ENCODE assay signal across 25 mouse cellular contexts in genomic region chr11:83922600-83922999, GRCm38 (mm10). TPM values are rescaled to one million over a fixed set of nuclear protein-coding genes. Genes with fewer than 3 reads are reported as not detected.
DNase-seq lines count a peak whose midpoint lies in the region; ATAC-seq and TF ChIP-seq lines count a peak whose summit lies in the region.
"Had no signal": no experiment of that assay in that cellular context is flagged by ENCODE, and none has a peak within 500 bp of the region (broad histone marks: within the 10 kb centered on the region; RNA-seq: fewer than 3 reads in every experiment).

No protein-coding gene starts in this region.

- H3K79me2 ChIP-seq in heart, adult 2 months (replicated peaks; ENCODE audit: control insufficient read depth, insufficient read depth, low read length): no peaks in the 10 kb centered on the region

- H3K4me2 ChIP-seq in liver, postnatal 0 days (ENCODE audit: low read depth, low read length): no peak overlapping the region
- no peak overlapping the region for H3K4me2 ChIP-seq in liver, embryonic 12.5 days
- no peak overlapping the region for H3K4me2 ChIP-seq in intestine, embryonic 15.5 days (replicated peaks)
- no peak overlapping the region for H3K4me2 ChIP-seq in stomach, postnatal 0 days (replicated peaks; ENCODE audit: low read depth)
- H3K4me2 ChIP-seq: embryonic facial prominence, embryonic 15.5 days; hindbrain, embryonic 12.5 days had no signal

- no peak overlapping the region for H3K9ac ChIP-seq in liver, postnatal 0 days (replicated peaks)
- H3K9ac ChIP-seq in liver, embryonic 12.5 days: no peak overlapping the region
- H3K9ac ChIP-seq in intestine, embryonic 15.5 days: no peak overlapping the region
- no peak overlapping the region for H3K9ac ChIP-seq in stomach, postnatal 0 days (ENCODE audit: low read length)
- H3K9ac ChIP-seq in heart, adult 2 months (ENCODE audit: low read depth, low read length): no peak overlapping the region
- H3K9ac ChIP-seq: embryonic facial prominence, embryonic 15.5 days; hindbrain, embryonic 12.5 days had no signal

- H3K4me1 ChIP-seq in kidney, adult 2 months (ENCODE audit: control insufficient read depth, insufficient read depth, low read length): no peaks in the 10 kb centered on the region; the same call in 1 of the 2 replicates
- peaks cover 4% of the 10 kb centered on the region; the same call in 1 of the 2 replicates for H3K4me1 ChIP-seq in liver, postnatal 0 days (ENCODE audit: insufficient read depth)
- H3K4me1 ChIP-seq in liver, embryonic 12.5 days: no peaks in the 10 kb centered on the region
- no peaks in the 10 kb centered on the region for H3K4me1 ChIP-seq in intestine, embryonic 15.5 days (replicated peaks)
- H3K4me1 ChIP-seq in stomach, postnatal 0 days (replicated peaks; ENCODE audit: control insufficient read depth, insufficient read depth): no peaks in the 10 kb centered on the region
- no peaks in the 10 kb centered on the region for H3K4me1 ChIP-seq in heart, adult 2 months (ENCODE audit: control insufficient read depth, insufficient read depth, low read length)
- H3K4me1 ChIP-seq: embryonic facial prominence, embryonic 15.5 days; heart, embryonic 10.5 days; hindbrain, embryonic 12.5 days had no signal

- DNase-seq in kidney, adult 2 months: peak; percentile 50
- DNase-seq in kidney, adult 18-20 months: no peak
- DNase-seq in liver, postnatal 0 days: peak; percentile 29
- DNase-seq in stomach, postnatal 0 days (ENCODE audit: low spot score): peak; percentile 26
- no peak for DNase-seq in heart, adult 2 months
- DNase-seq: adrenal gland, adult 8-10 months; adrenal gland, postnatal 36 days; B cell, adult 2 months; cerebellum, adult 2 months; cerebellum, postnatal 10 days; embryo, embryonic 11 days; gastrocnemius, adult 2 months; gastrocnemius, postnatal 25 days; heart, postnatal 10 days; heart, postnatal 4 days had no signal

- TF ChIP-seq EP300 in liver, postnatal 0 days (IDR thresholded peaks at IDR 0.05; ENCODE audit: low read depth): no peak
- no peak for TF ChIP-seq EP300 in stomach, postnatal 0 days (optimal IDR thresholded peaks at IDR 0.05)
- TF ChIP-seq EP300 in heart, adult 2 months (IDR thresholded peaks at IDR 0.05; ENCODE audit: insufficient read depth, low read depth, low read length): no peak

- H3K36me3 ChIP-seq in kidney, adult 2 months (ENCODE audit: control insufficient read depth, insufficient read depth, low read length): no peaks in the 10 kb centered on the region
- H3K36me3 ChIP-seq in liver, postnatal 0 days (replicated peaks; ENCODE audit: insufficient read depth, low read length): no peaks in the 10 kb centered on the region
- H3K36me3 ChIP-seq in liver, embryonic 12.5 days: no peaks in the 10 kb centered on the region
- H3K36me3 ChIP-seq in intestine, embryonic 15.5 days: no peaks in the 10 kb centered on the region
- H3K36me3 ChIP-seq in stomach, postnatal 0 days (ENCODE audit: control insufficient read depth, insufficient read depth, low read length): no peaks in the 10 kb centered on the region
- H3K36me3 ChIP-seq in heart, adult 2 months (ENCODE audit: control insufficient read depth, insufficient read depth, low read length): no peaks in the 10 kb centered on the region
- H3K36me3 ChIP-seq: embryonic facial prominence, embryonic 15.5 days; forebrain, embryonic 10.5 days; G1E; heart, embryonic 10.5 days; hindbrain, embryonic 12.5 days had no signal

- no peaks in the 10 kb centered on the region for H3K9me3 ChIP-seq in liver, postnatal 0 days (ENCODE audit: low read length)
- no peaks in the 10 kb centered on the region for H3K9me3 ChIP-seq in liver, embryonic 12.5 days (replicated peaks)
- H3K9me3 ChIP-seq in intestine, embryonic 15.5 days: no peaks in the 10 kb centered on the region
- H3K9me3 ChIP-seq in stomach, postnatal 0 days (ENCODE audit: control insufficient read depth, low read length): no peaks in the 10 kb centered on the region
- H3K9me3 ChIP-seq: embryonic facial prominence, embryonic 15.5 days; forebrain, embryonic 10.5 days; G1E; heart, embryonic 10.5 days; hindbrain, embryonic 12.5 days had no signal

- intact Hi-C loops in heart, adult 2 months (cut with DNase I): no loop called here

- H3K27ac ChIP-seq in kidney, adult 2 months (ENCODE audit: insufficient read depth, low read depth, low read length): no peak overlapping the region
- H3K27ac ChIP-seq in liver, postnatal 0 days (ENCODE audit: low read depth): 0 out of 2 replicates have a peak overlapping the region, but pooled peaks have one; percentile 12
- H3K27ac ChIP-seq in liver, embryonic 12.5 days: no peak overlapping the region
- no peak overlapping the region; the same call in 1 of the 2 replicates for H3K27ac ChIP-seq in intestine, embryonic 15.5 days
- no peak overlapping the region for H3K27ac ChIP-seq in stomach, postnatal 0 days (replicated peaks)
- H3K27ac ChIP-seq in heart, adult 2 months: no peak overlapping the region
- H3K27ac ChIP-seq: embryonic facial prominence, embryonic 15.5 days; forebrain, embryonic 10.5 days; gastrocnemius, adult 2 months; heart, embryonic 10.5 days; hindbrain, embryonic 12.5 days had no signal

- no peaks in the 10 kb centered on the region for H3K27me3 ChIP-seq in kidney, adult 2 months (replicated peaks; ENCODE audit: control insufficient read depth, insufficient read depth, low read length)
- no peaks in the 10 kb centered on the region for H3K27me3 ChIP-seq in liver, postnatal 0 days (ENCODE audit: insufficient read depth, low read length)
- H3K27me3 ChIP-seq in liver, embryonic 12.5 days (replicated peaks): 0 out of 2 replicates have a peak, but pooled peaks cover 2% of the 10 kb centered on the region
- no peaks in the 10 kb centered on the region for H3K27me3 ChIP-seq in intestine, embryonic 15.5 days (replicated peaks)
- H3K27me3 ChIP-seq in stomach, postnatal 0 days (ENCODE audit: control insufficient read depth, insufficient read depth, low read length): no peaks in the 10 kb centered on the region
- H3K27me3 ChIP-seq in heart, adult 2 months (ENCODE audit: control insufficient read depth, insufficient read depth, low read length): no peaks in the 10 kb centered on the region; the same call in 1 of the 2 replicates
- H3K27me3 ChIP-seq: embryonic facial prominence, embryonic 15.5 days had no signal

- no peak for TF ChIP-seq POLR2A in kidney, adult 2 months (IDR thresholded peaks at IDR 0.05; ENCODE audit: low read depth, low read length)
- no peak for TF ChIP-seq POLR2A in heart, adult 2 months (IDR thresholded peaks at IDR 0.05; ENCODE audit: insufficient read depth, low read depth, low read length)

- ATAC-seq in liver, postnatal 0 days: peak; percentile 73
- ATAC-seq in liver, embryonic 12.5 days: no peak
- ATAC-seq in intestine, embryonic 15.5 days: peak; percentile 76; the same call in 1 of the 2 replicates
- ATAC-seq in stomach, postnatal 0 days (ENCODE audit: low FRiP score, low TSS enrichment): no peak
- ATAC-seq: CD4-positive, CD25-positive, alpha-beta regulatory T cell, adult 4 months; forebrain, embryonic 14.5 days had no signal

- H3K4me3 ChIP-seq in kidney, adult 2 months (ENCODE audit: insufficient read depth, low read depth, low read length): no peak overlapping the region
- H3K4me3 ChIP-seq in liver, postnatal 0 days (ENCODE audit: low read depth, low read length): no peak overlapping the region
- H3K4me3 ChIP-seq in liver, embryonic 12.5 days: no peak overlapping the region
- no peak overlapping the region for H3K4me3 ChIP-seq in intestine, embryonic 15.5 days (replicated peaks)
- H3K4me3 ChIP-seq in stomach, postnatal 0 days (ENCODE audit: low read depth, low read length): no peak overlapping the region
- no peak overlapping the region for H3K4me3 ChIP-seq in heart, adult 2 months
- H3K4me3 ChIP-seq: embryonic facial prominence, embryonic 15.5 days; erythroblast, embryonic 14.5 days; forebrain, embryonic 10.5 days; gastrocnemius, adult 2 months; heart, embryonic 10.5 days; hindbrain, embryonic 12.5 days had no signal

- WGBS in kidney, adult 2 months: 25% methylated on average over 2 of the region's 2 CpGs
- WGBS in liver, postnatal 0 days (ENCODE audit: insufficient replicate concordance): 51% methylated on average over 2 of the region's 2 CpGs
- 61% methylated on average over 2 of the region's 2 CpGs for WGBS in liver, embryonic 12.5 days (ENCODE audit: insufficient replicate concordance)
- WGBS in intestine, embryonic 15.5 days: 36% methylated on average over 2 of the region's 2 CpGs
- WGBS in stomach, postnatal 0 days: 22% methylated on average over 2 of the region's 2 CpGs
- 59% methylated on average over 2 of the region's 2 CpGs for WGBS in heart, adult 2 months

- TF ChIP-seq CTCF in kidney, adult 2 months (conservative IDR thresholded peaks at IDR 0.05; ENCODE audit: insufficient read depth, insufficient read length, low read depth, low read length): no peak
- TF ChIP-seq CTCF in liver, postnatal 0 days (IDR thresholded peaks at IDR 0.05; ENCODE audit: low read depth): no peak
- no peak for TF ChIP-seq CTCF in stomach, postnatal 0 days (IDR thresholded peaks at IDR 0.05; ENCODE audit: low read depth)
- no peak for TF ChIP-seq CTCF in heart, adult 2 months (IDR thresholded peaks at IDR 0.05)

RNA-seq across cellular contexts. Expression of gene Ddx52, which starts 19.3 kb away (rescaled TPM):
- 5.5 and 7.2 TPM in 2 replicates for polyA plus RNA-seq in kidney, adult 2 months (2012; rRNA removed)
- polyA plus RNA-seq in liver, postnatal 0 days (2015; fragmentation: Nextera tagmentation; extraction: Ambion mirVana): 11.3 and 12.5 TPM in 2 replicates
- polyA plus RNA-seq in liver, embryonic 12.5 days (2016; fragmentation: Nextera tagmentation; extraction: Ambion mirVana): 24.3 and 27.4 TPM in 2 replicates
- 28.4 and 31.2 TPM in 2 replicates for polyA plus RNA-seq in intestine, embryonic 15.5 days (2015; fragmentation: Nextera tagmentation; extraction: Ambion mirVana)
- 15.1 and 15.3 TPM in 2 replicates for polyA plus RNA-seq in stomach, postnatal 0 days (2015; fragmentation: Nextera tagmentation; extraction: Ambion mirVana)
- 1 to 10 TPM; 8.9 to 9.9 TPM for total RNA-seq in heart, adult 2 months (2021)
- polyA plus RNA-seq in heart, adult 2 months (2012; rRNA removed): 3.3 and 6.2 TPM in 2 replicates

RNA-seq across cellular contexts. Expression of gene Synrg, which starts 41.6 kb away (rescaled TPM):
- 21.0 and 25.8 TPM in 2 replicates for polyA plus RNA-seq in kidney, adult 2 months (2012; rRNA removed)
- polyA plus RNA-seq in liver, postnatal 0 days (2015; fragmentation: Nextera tagmentation; extraction: Ambion mirVana): 2.9 and 3.5 TPM in 2 replicates
- 10.2 and 11.2 TPM in 2 replicates for polyA plus RNA-seq in liver, embryonic 12.5 days (2016; fragmentation: Nextera tagmentation; extraction: Ambion mirVana)
- 9.8 and 10.8 TPM in 2 replicates for polyA plus RNA-seq in intestine, embryonic 15.5 days (2015; fragmentation: Nextera tagmentation; extraction: Ambion mirVana)
- 7.2 TPM in 2 replicates for polyA plus RNA-seq in stomach, postnatal 0 days (2015; fragmentation: Nextera tagmentation; extraction: Ambion mirVana)
- total RNA-seq in heart, adult 2 months (2021): 10 to 100 TPM; 23.7 to 28.1 TPM
- polyA plus RNA-seq in heart, adult 2 months (2012; rRNA removed): 12.2 and 18.0 TPM in 2 replicates

Comparison
In these comparisons a context has a peak if more than half of its experiments do, and no peak if none do; other contexts are left out.
1. DNase-seq: peak in kidney, adult 2 months (single experiment), liver, postnatal 0 days (single experiment) and stomach, postnatal 0 days (single experiment); none in kidney, adult 18-20 months (single experiment) and heart, adult 2 months (0 of 2).
2. ATAC-seq: peak in liver, postnatal 0 days (single experiment) and intestine, embryonic 15.5 days (single experiment); none in liver, embryonic 12.5 days (single experiment) and stomach, postnatal 0 days (single experiment).